Mouse (Mus musculus): ENCODE data around the gene Gpr39. TPM values are rescaled to one million over a fixed set of nuclear protein-coding genes. Genes with fewer than 3 reads are reported as not detected.
"Not testable (repeated sequence)": the region's sequence is repeated elsewhere in the genome, so short reads cannot be mapped to it uniquely, and the experiment has no call there.

Gene Gpr39
- polyA plus RNA-seq (2016; fragmentation: Nextera tagmentation; extraction: Ambion mirVana) = 0.34 TPM in 1 of 2 replicates, not detected in the other

- H3K4me3 ChIP-seq = no peak within 1 kb of the TSS
- H3K27ac ChIP-seq = no peak within 1 kb of the TSS
- H3K9me3 ChIP-seq (replicated peaks) = no peaks in the 10 kb centered on the region
- WGBS = 59% methylated on average over 15 of the region's 15 CpGs
- no peaks in the 10 kb centered on the region for H3K27me3 ChIP-seq (ENCODE audit: low read depth, poor library complexity, severe bottlenecking)
- DNase-seq (ENCODE audit: low spot score) = peak; percentile 34
- H3K36me3 ChIP-seq = no peaks in the 10 kb centered on the region
- peaks cover 4% of the 10 kb centered on the region; the same call in 1 of the 2 replicates for H3K4me1 ChIP-seq
These were observed at the start of gene Gpr39 for GRCm38 (mm10) chr1:125676790-125677273. TSS of gene Gpr39 (plus strand) at chr1:125676995.

GRCm38 (mm10) chr1:125639501-125640253 is 37.1 kb upstream of the Gpr39 start:
- Histone ChIP-seq H3K9me3 (replicated peaks) (no peaks in the 10 kb centered on the region), H3K4me1 (no peaks in the 10 kb centered on the region), H3K4me3 (no peak overlapping the region), H3K27ac (no peak overlapping the region), H3K27me3 (ENCODE audit: low read depth, poor library complexity, severe bottlenecking) (no peaks in the 10 kb centered on the region), H3K36me3 (no peaks in the 10 kb centered on the region)
- no peak for DNase-seq (ENCODE audit: low spot score)
- 95% methylated on average over 8 of the region's 8 CpGs for WGBS

- Histone ChIP-seq H3K27me3 (ENCODE audit: low read depth, poor library complexity, severe bottlenecking) (no peaks in the 10 kb centered on the region), H3K4me3 (no peak overlapping the region), H3K9me3 (replicated peaks) (no peaks in the 10 kb centered on the region), H3K36me3 (no peaks in the 10 kb centered on the region), H3K4me1 (no peaks in the 10 kb centered on the region), H3K27ac (no peak overlapping the region)
- WGBS = 61% methylated on average over 1 of the region's 1 CpGs
- no peak for DNase-seq (ENCODE audit: low spot score)
These were observed 33.2 kb upstream of the Gpr39 start for GRCm38 (mm10) chr1:125643643-125644042.

GRCm38 (mm10) chr1:125646816-125647215 is 30.0 kb upstream of the Gpr39 start:
- not testable (repeated sequence) for H3K36me3 ChIP-seq; H3K27me3 ChIP-seq (ENCODE audit: low read depth, poor library complexity, severe bottlenecking); H3K27ac ChIP-seq; H3K4me1 ChIP-seq; DNase-seq (ENCODE audit: low spot score); H3K4me3 ChIP-seq; H3K9me3 ChIP-seq (replicated peaks)
- 96% methylated on average over 2 of the region's 2 CpGs for WGBS

GRCm38 (mm10) chr1:125648011-125648410 is 28.8 kb upstream of the Gpr39 start:
- Histone ChIP-seq H3K4me3 (no peak overlapping the region), H3K9me3 (replicated peaks) (no peaks in the 10 kb centered on the region), H3K36me3 (no peaks in the 10 kb centered on the region), H3K27ac (no peak overlapping the region), H3K27me3 (ENCODE audit: low read depth, poor library complexity, severe bottlenecking) (no peaks in the 10 kb centered on the region), H3K4me1 (no peaks in the 10 kb centered on the region)
- 94% methylated on average over 4 of the region's 4 CpGs for WGBS
- DNase-seq (ENCODE audit: low spot score) = no peak

GRCm38 (mm10) chr1:125649056-125649455 is 27.7 kb upstream of the Gpr39 start:
- 95% methylated on average over 3 of the region's 3 CpGs for whole genome bisulfite sequencing
- Histone ChIP-seq H3K4me1 (no peaks in the 10 kb centered on the region), H3K27me3 (ENCODE audit: low read depth, poor library complexity, severe bottlenecking) (no peaks in the 10 kb centered on the region), H3K9me3 (replicated peaks) (no peaks in the 10 kb centered on the region), H3K36me3 (no peaks in the 10 kb centered on the region), H3K27ac (no peak overlapping the region), H3K4me3 (no peak overlapping the region)
- no peak for DNase-seq (ENCODE audit: low spot score)

- H3K4me3 ChIP-seq = no peak overlapping the region
- no peak for DNase-seq (ENCODE audit: low spot score)
- H3K4me1 ChIP-seq = no peaks in the 10 kb centered on the region
- no peaks in the 10 kb centered on the region for H3K27me3 ChIP-seq (ENCODE audit: low read depth, poor library complexity, severe bottlenecking)
- no peak overlapping the region for H3K27ac ChIP-seq
- no peaks in the 10 kb centered on the region for H3K36me3 ChIP-seq
- H3K9me3 ChIP-seq (replicated peaks) = no peaks in the 10 kb centered on the region
- 85% methylated on average over 1 of the region's 1 CpGs for WGBS
These were observed 23.8 kb upstream of the Gpr39 start for GRCm38 (mm10) chr1:125652836-125653594.

- Histone ChIP-seq H3K27ac (no peak overlapping the region), H3K4me3 (no peak overlapping the region), H3K9me3 (replicated peaks) (no peaks in the 10 kb centered on the region), H3K27me3 (ENCODE audit: low read depth, poor library complexity, severe bottlenecking) (no peaks in the 10 kb centered on the region), H3K4me1 (no peaks in the 10 kb centered on the region), H3K36me3 (no peaks in the 10 kb centered on the region)
- no peak for DNase-seq (ENCODE audit: low spot score)
- WGBS = 83% methylated on average over 5 of the region's 5 CpGs
These were observed 19.4 kb upstream of the Gpr39 start for GRCm38 (mm10) chr1:125657416-125657815.

- Histone ChIP-seq H3K4me3 (no peak overlapping the region), H3K27ac (no peak overlapping the region), H3K9me3 (replicated peaks) (no peaks in the 10 kb centered on the region), H3K27me3 (ENCODE audit: low read depth, poor library complexity, severe bottlenecking) (no peaks in the 10 kb centered on the region), H3K36me3 (no peaks in the 10 kb centered on the region), H3K4me1 (no peaks in the 10 kb centered on the region)
- DNase-seq (ENCODE audit: low spot score) = no peak
- 94% methylated on average over 4 of the region's 4 CpGs for WGBS
These were observed 16.6 kb upstream of the Gpr39 start for GRCm38 (mm10) chr1:125660151-125660550.

GRCm38 (mm10) chr1:125660901-125661300 is 15.9 kb upstream of the Gpr39 start:
- H3K9me3 ChIP-seq (replicated peaks) = no peaks in the 10 kb centered on the region
- no peaks in the 10 kb centered on the region for H3K36me3 ChIP-seq
- H3K27ac ChIP-seq = no peak overlapping the region
- H3K4me3 ChIP-seq = no peak overlapping the region
- H3K27me3 ChIP-seq (ENCODE audit: low read depth, poor library complexity, severe bottlenecking) = no peaks in the 10 kb centered on the region
- no peak for DNase-seq (ENCODE audit: low spot score)
- no peaks in the 10 kb centered on the region for H3K4me1 ChIP-seq
- 94% methylated on average over 4 of the region's 4 CpGs for WGBS

- H3K27me3 ChIP-seq (ENCODE audit: low read depth, poor library complexity, severe bottlenecking) = no peaks in the 10 kb centered on the region
- H3K27ac ChIP-seq = no peak overlapping the region
- WGBS = 89% methylated on average over 2 of the region's 2 CpGs
- DNase-seq (ENCODE audit: low spot score) = no peak
- H3K4me3 ChIP-seq = no peak overlapping the region
- no peaks in the 10 kb centered on the region for H3K4me1 ChIP-seq
- no peaks in the 10 kb centered on the region for H3K9me3 ChIP-seq (replicated peaks)
- H3K36me3 ChIP-seq = no peaks in the 10 kb centered on the region
These were observed 14.7 kb upstream of the Gpr39 start for GRCm38 (mm10) chr1:125662058-125662457.

- H3K9me3 ChIP-seq (replicated peaks) = no peaks in the 10 kb centered on the region
- DNase-seq (ENCODE audit: low spot score) = no peak
- H3K36me3 ChIP-seq = no peaks in the 10 kb centered on the region
- WGBS = 85% methylated on average over 5 of the region's 5 CpGs
- H3K27ac ChIP-seq = no peak overlapping the region
- no peaks in the 10 kb centered on the region for H3K4me1 ChIP-seq
- H3K4me3 ChIP-seq = no peak overlapping the region
- no peaks in the 10 kb centered on the region for H3K27me3 ChIP-seq (ENCODE audit: low read depth, poor library complexity, severe bottlenecking)
These were observed 14.1 kb upstream of the Gpr39 start for GRCm38 (mm10) chr1:125662660-125663059.

- H3K27me3 ChIP-seq (ENCODE audit: low read depth, poor library complexity, severe bottlenecking) = no peaks in the 10 kb centered on the region
- no peaks in the 10 kb centered on the region for H3K4me1 ChIP-seq
- no peak overlapping the region for H3K27ac ChIP-seq
- DNase-seq (ENCODE audit: low spot score) = no peak
- 78% methylated on average over 4 of the region's 4 CpGs for WGBS
- H3K4me3 ChIP-seq = no peak overlapping the region
- H3K36me3 ChIP-seq = no peaks in the 10 kb centered on the region
- H3K9me3 ChIP-seq (replicated peaks) = no peaks in the 10 kb centered on the region
These were observed 13.7 kb upstream of the Gpr39 start for GRCm38 (mm10) chr1:125663104-125663503.

All from limb, embryonic 10.5 days (tissue).